Mouse (Mus musculus): Measurements from ENCODE around the gene Dmrtc2. TPM values are rescaled to one million over a fixed set of nuclear protein-coding genes. Genes with fewer than 3 reads are reported as not detected.

Gene Dmrtc2
- polyA plus RNA-seq, 1 experiment: not detected

- Histone ChIP-seq H3K4me3 (ENCODE audit: insufficient read depth, low read length) (no peak overlapping the region), H3K27ac (ENCODE audit: insufficient read depth, low read length) (no peak overlapping the region), H3K4me1 (ENCODE audit: control insufficient read depth, insufficient read depth, low read length) (no peaks in the 10 kb centered on the region)
- no peak for TF ChIP-seq CTCF (IDR thresholded peaks at IDR 0.05; ENCODE audit: borderline replicate concordance, insufficient read depth, low read length)
- no peak for TF ChIP-seq POLR2A (IDR thresholded peaks at IDR 0.05; ENCODE audit: low read depth, low read length)
These were observed 49.0 kb downstream of the Dmrtc2 start for GRCm38 (mm10) chr7:24918763-24919323.

- TF ChIP-seq POLR2A (IDR thresholded peaks at IDR 0.05; ENCODE audit: low read depth, low read length): no peak
- no peak for TF ChIP-seq CTCF (IDR thresholded peaks at IDR 0.05; ENCODE audit: borderline replicate concordance, insufficient read depth, low read length)
- no peak overlapping the region for H3K27ac ChIP-seq (ENCODE audit: insufficient read depth, low read length)
- H3K4me3 ChIP-seq (ENCODE audit: insufficient read depth, low read length): no peak overlapping the region
- H3K4me1 ChIP-seq (ENCODE audit: control insufficient read depth, insufficient read depth, low read length): no peaks in the 10 kb centered on the region
These were observed 49.9 kb downstream of the Dmrtc2 start for GRCm38 (mm10) chr7:24919728-24920127.

Other genes with a start within 250 kb of the Dmrtc2 start
- not detected in 2 replicates for gene Lypd3, start 233.5 kb upstream of the Dmrtc2 start, polyA plus RNA-seq (2011; ENCODE audit: insufficient read length, low read depth, missing spikeins)
- not detected in 2 replicates for gene Tex101, start 193.4 kb upstream of the Dmrtc2 start, polyA plus RNA-seq (2011; ENCODE audit: insufficient read length, low read depth, missing spikeins)
- not detected in 2 replicates for gene BC049730, start 160.8 kb upstream of the Dmrtc2 start, polyA plus RNA-seq (2011; ENCODE audit: insufficient read length, low read depth, missing spikeins)
- gene Gm4763, start 143.1 kb upstream of the Dmrtc2 start, polyA plus RNA-seq (2011; ENCODE audit: insufficient read length, low read depth, missing spikeins): not detected in 2 replicates
- not detected in 2 replicates for gene Cd177, start 109.7 kb upstream of the Dmrtc2 start, polyA plus RNA-seq (2011; ENCODE audit: insufficient read length, low read depth, missing spikeins)
- not detected in 2 replicates for gene Ceacam10, start 92.9 kb upstream of the Dmrtc2 start, polyA plus RNA-seq (2011; ENCODE audit: insufficient read length, low read depth, missing spikeins)
- 9.9 and 35.2 TPM in 2 replicates for gene Gm9844, start 7.8 kb upstream of the Dmrtc2 start, polyA plus RNA-seq (2011; ENCODE audit: insufficient read length, low read depth, missing spikeins)
- not detected in 2 replicates for gene Lypd4, start 116 bp upstream of the Dmrtc2 start, polyA plus RNA-seq (2011; ENCODE audit: insufficient read length, low read depth, missing spikeins)
- 1,421 and 1,560 TPM in 2 replicates for gene Rps19, start 14.3 kb downstream of the Dmrtc2 start, polyA plus RNA-seq (2011; ENCODE audit: insufficient read length, low read depth, missing spikeins)
- not detected in 2 replicates for gene Cd79a, start 27.3 kb downstream of the Dmrtc2 start, polyA plus RNA-seq (2011; ENCODE audit: insufficient read length, low read depth, missing spikeins)
- 65.6 and 68.7 TPM in 2 replicates for gene Arhgef1, start 32.9 kb downstream of the Dmrtc2 start, polyA plus RNA-seq (2011; ENCODE audit: insufficient read length, low read depth, missing spikeins)
- not detected in 2 replicates for gene Gm4881, start 74.4 kb downstream of the Dmrtc2 start, polyA plus RNA-seq (2011; ENCODE audit: insufficient read length, low read depth, missing spikeins)
- 105 and 117 TPM in 2 replicates for gene Rabac1, start 102.7 kb downstream of the Dmrtc2 start, polyA plus RNA-seq (2011; ENCODE audit: insufficient read length, low read depth, missing spikeins)
- gene Atp1a3, start 135.9 kb downstream of the Dmrtc2 start, polyA plus RNA-seq (2011; ENCODE audit: insufficient read length, low read depth, missing spikeins): 0.19 and 0.35 TPM in 2 replicates
- gene Grik5, start 202.3 kb downstream of the Dmrtc2 start, polyA plus RNA-seq (2011; ENCODE audit: insufficient read length, low read depth, missing spikeins): 31.6 and 45.3 TPM in 2 replicates
- gene Zfp574, start 202.5 kb downstream of the Dmrtc2 start, polyA plus RNA-seq (2011; ENCODE audit: insufficient read length, low read depth, missing spikeins): 10.3 and 11.0 TPM in 2 replicates

All from embryonic fibroblast, embryonic 13.5 days (primary cell).